ENCODE assay signal across 34 mouse cellular contexts in genomic region chr9:122814775-122815174, GRCm38 (mm10). TPM values are rescaled to one million over a fixed set of nuclear protein-coding genes. Genes with fewer than 3 reads are reported as not detected.
"Had no signal": no experiment of that assay in that cellular context is flagged by ENCODE, and none has a peak within 500 bp of the region (broad histone marks: within the 10 kb centered on the region; RNA-seq: fewer than 3 reads in every experiment).

No protein-coding gene starts in this region.

- H3K4me2 ChIP-seq: heart, embryonic 12.5 days; hindbrain, embryonic 12.5 days; hindbrain, embryonic 15.5 days; limb, embryonic 12.5 days; liver, embryonic 13.5 days; liver, embryonic 15.5 days had no signal

- H3K4me3 ChIP-seq: gastrocnemius, adult 2 months; heart, embryonic 10.5 days; heart, embryonic 12.5 days; hindbrain, embryonic 10.5 days; hindbrain, embryonic 12.5 days; hindbrain, embryonic 15.5 days; left cerebral cortex, adult 2 months; limb, embryonic 10.5 days; limb, embryonic 12.5 days; liver, embryonic 13.5 days; liver, embryonic 15.5 days had no signal

- H3K36me3 ChIP-seq: liver, embryonic 13.5 days; liver, embryonic 15.5 days had no signal

- H3K9ac ChIP-seq: heart, embryonic 12.5 days; hindbrain, embryonic 12.5 days; hindbrain, embryonic 15.5 days; limb, embryonic 12.5 days; liver, embryonic 13.5 days; liver, embryonic 15.5 days; liver, postnatal 0 days had no signal

- H3K27ac ChIP-seq: gastrocnemius, adult 2 months; heart, embryonic 10.5 days; hindbrain, embryonic 10.5 days; hindbrain, embryonic 12.5 days; hindbrain, embryonic 15.5 days; hindbrain, postnatal 0 days; kidney, postnatal 0 days; left cerebral cortex, adult 2 months; limb, embryonic 10.5 days; limb, embryonic 12.5 days; liver, embryonic 13.5 days; liver, embryonic 15.5 days had no signal

- DNase-seq: gastrocnemius, adult 2 months; gastrocnemius, postnatal 10 days; gastrocnemius, postnatal 25 days; heart, adult 18-20 months; heart, postnatal 10 days; heart, postnatal 4 days; kidney, postnatal 4 days; liver, embryonic 13.5 days; liver, postnatal 0 days had no signal

- H3K27me3 ChIP-seq: heart, embryonic 12.5 days; hindbrain, embryonic 12.5 days; hindbrain, embryonic 15.5 days; limb, embryonic 12.5 days; liver, embryonic 13.5 days; liver, embryonic 15.5 days had no signal

- H3K9me3 ChIP-seq: heart, embryonic 10.5 days; heart, embryonic 12.5 days; hindbrain, embryonic 10.5 days; hindbrain, embryonic 12.5 days; hindbrain, embryonic 15.5 days; limb, embryonic 10.5 days; limb, embryonic 12.5 days; liver, embryonic 13.5 days; liver, embryonic 15.5 days had no signal

- H3K4me1 ChIP-seq: heart, embryonic 10.5 days; hindbrain, embryonic 10.5 days; hindbrain, embryonic 12.5 days; hindbrain, embryonic 15.5 days; limb, embryonic 10.5 days; limb, embryonic 12.5 days; liver, embryonic 15.5 days had no signal

- ATAC-seq: forebrain, embryonic 16.5 days; hindbrain, postnatal 0 days had no signal

RNA-seq across cellular contexts. Expression of gene Gm35549, which starts 29.1 kb away (rescaled TPM):
- total RNA-seq: gastrocnemius, adult 2 months; gastrocnemius, postnatal 10 days; gastrocnemius, postnatal 25 days; gastrocnemius, postnatal 4 days; granulocyte monocyte progenitor cell, adult 5-6 weeks; heart, adult 18-20 months; heart, adult 8-10 months; heart, postnatal 10 days; heart, postnatal 25 days; heart, postnatal 4 days; hindbrain, postnatal 0 days; layer of hippocampus, adult 18-20 months; layer of hippocampus, adult 8-10 months; layer of hippocampus, postnatal 10 days; layer of hippocampus, postnatal 25 days; left cerebral cortex, adult 2 months; left cerebral cortex, postnatal 14 days; left cerebral cortex, postnatal 36 days had no signal
- polyA plus RNA-seq: frontal cortex, adult 2 months; heart, embryonic 10.5 days; heart, embryonic 12.5 days; heart, embryonic 14.5 days; heart, embryonic 16.5 days; hindbrain, embryonic 10.5 days; hindbrain, postnatal 0 days; liver, embryonic 13.5 days; liver, embryonic 15.5 days; liver, postnatal 0 days had no signal
